Mouse (Mus musculus) T-helper 1 cell (primary cell): ENCODE measurements around the gene Ncl.

ENCODE experiments used
- in situ Hi-C: fragments of 300-600 bp; cut with MboI, MseI; formaldehyde crosslinking; loops from one replicate; pipeline ENCODE4 v1.15.1; 2025; ENCODE audit warnings: high pct_unique_total_duplicates

Ncl gene

DNA sequence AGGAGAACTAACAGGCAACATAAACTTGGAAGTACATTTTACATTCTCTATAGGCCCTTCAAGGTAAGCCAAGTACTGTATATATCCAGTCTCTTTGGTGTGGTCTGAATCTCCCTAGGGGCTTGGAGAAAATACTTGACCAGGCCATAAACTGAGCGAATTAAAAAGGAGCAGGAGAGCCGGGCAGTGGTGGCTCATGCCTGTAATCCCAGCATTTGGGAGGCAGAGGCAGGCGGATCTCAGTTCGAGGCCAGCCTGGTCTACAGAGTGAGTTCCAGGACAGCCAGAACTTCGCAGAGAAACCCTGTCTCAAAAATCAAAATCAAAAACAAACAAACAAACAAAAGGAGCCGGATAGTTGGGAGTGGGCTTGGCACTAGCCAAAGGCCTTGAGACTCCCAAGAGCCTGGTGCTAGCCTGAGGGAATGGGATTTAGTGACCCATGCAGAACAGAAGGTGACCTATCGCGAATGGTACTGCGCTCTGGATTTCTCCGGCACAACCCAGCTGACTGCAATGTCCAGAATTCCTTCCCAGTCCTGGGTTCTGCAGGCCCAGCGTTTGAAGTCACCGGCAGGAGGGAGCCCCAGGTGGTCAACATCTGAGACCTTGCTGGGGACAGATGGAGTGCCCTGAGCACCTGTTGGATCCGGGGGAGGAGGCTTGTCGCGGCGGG is 46.0 kb downstream of the Ncl start:
- in situ Hi-C loops, result no loop called here

DNA sequence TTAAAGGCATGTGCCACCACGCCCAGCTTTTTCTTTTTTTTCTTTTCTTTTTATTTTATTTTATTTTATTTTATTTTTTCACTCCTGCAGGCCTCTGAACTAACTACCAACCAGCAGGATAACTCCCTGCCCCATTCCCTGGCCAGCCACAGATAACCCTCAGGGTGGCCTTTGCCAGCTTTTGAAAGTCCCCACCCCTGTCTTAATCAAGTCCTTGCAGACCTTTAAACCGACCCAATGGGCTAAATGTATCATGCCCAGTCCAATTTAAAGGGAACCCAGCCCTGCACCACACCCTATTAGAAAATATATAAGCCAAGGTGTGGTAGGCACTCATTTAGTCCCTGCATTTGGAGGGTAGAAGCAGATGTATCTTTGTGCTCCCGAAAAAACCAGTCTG is 46.9 kb downstream of the Ncl start:
- in situ Hi-C loops, result no loop called here

- in situ Hi-C loops, result no loop called here
Measured at GRCm38 (mm10) chr1:86311467-86312005, 47.7 kb downstream of the Ncl start.

- in situ Hi-C loops, result no loop called here
Measured at GRCm38 (mm10) chr1:86310536-86311310, 48.5 kb downstream of the Ncl start.

DNA sequence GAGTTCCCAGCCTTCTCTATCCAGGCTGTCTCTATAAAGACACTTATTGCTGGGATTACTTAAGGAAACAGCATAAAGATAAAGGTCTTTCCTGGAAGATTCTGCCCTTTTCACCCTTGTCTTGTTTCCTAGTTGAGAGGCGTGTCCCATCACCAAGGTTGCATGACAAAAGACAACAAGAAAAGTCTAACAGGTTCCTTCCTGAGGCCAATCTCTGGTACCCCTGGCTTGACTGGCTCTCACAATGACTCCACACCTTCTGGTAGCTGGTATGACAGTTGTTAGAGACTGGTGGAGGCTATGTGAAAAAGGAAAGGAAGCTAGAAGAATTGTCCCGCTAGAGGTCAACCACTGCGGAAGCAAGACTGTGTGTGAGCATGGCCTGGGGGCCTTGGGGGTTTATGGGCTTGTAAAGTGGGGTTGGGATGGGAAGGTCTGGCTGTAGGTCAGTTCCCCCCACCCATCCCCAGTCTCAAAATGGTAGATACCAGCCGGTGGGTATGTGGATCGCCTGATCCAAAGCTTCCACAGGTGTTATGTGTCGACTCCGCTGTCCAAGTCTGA is 49.8 kb downstream of the Ncl start:
- in situ Hi-C loops, result no loop called here

GRCm38 (mm10) chr1:86307871-86308641 is 51.1 kb downstream of the Ncl start:
- in situ Hi-C loops, result no loop called here

DNA sequence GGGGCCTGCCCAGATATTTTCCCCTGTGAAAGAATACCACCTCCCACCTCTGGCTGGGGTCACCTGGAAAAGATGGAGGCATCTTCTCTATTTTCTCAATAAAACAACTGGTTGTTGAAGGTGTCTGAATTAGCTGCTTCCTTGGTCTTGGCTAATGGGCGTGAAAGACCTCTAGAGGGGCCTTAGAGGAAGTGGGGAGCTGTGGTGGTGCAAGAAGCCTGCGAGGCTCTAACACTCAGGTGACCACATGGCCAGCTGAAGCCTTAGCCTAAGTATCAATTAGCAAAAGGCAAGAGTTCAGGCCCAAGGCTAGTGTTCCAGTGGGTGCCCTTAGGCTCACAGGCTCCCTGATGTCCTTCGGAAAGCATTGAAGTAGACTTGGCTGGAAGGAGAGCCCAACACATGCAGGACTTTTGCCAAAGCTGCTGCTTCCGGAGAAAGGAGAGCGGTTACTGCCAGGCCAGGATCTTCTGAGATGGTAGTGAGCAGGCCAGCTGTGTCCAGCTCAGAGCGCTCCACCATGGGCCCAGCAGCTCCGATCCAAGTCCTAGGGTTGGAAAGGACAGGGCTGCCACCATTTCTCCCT is 51.9 kb downstream of the Ncl start:
- in situ Hi-C loops, result no loop called here

- in situ Hi-C loops, result no loop called here
Measured at GRCm38 (mm10) chr1:86306686-86307085, 52.5 kb downstream of the Ncl start.

DNA sequence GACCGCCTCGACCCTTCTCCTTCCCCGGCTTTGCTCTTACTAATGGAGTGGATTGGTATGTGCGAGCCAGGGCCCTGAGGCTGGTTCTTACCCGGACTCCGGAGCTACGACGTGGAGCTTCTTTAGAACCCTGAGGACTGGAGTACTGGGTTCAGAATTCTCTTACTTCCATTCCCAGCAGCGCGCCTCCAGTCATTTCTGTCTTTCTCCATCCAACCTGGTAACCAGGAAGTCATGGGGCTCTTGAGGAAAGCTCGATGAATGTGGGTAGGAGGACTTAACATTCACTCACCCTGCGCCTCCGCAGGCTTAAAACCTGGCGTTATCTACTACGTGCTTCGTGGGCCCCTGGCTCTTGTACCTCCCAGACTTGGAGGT is 55.3 kb downstream of the Ncl start:
- in situ Hi-C loops, result no loop called here

- in situ Hi-C loops, result no loop called here
Measured at GRCm38 (mm10) chr1:86303063-86303872, 55.9 kb downstream of the Ncl start.

- in situ Hi-C loops, result no loop called here
Measured at GRCm38 (mm10) chr1:86302532-86302931, 56.7 kb downstream of the Ncl start, which contains the start of gene B3gnt7. B3gnt7 (plus strand) TSS chr1:86302832.

- in situ Hi-C loops, result no loop called here
Measured at GRCm38 (mm10) chr1:86301221-86302091, 57.7 kb downstream of the Ncl start.

DNA sequence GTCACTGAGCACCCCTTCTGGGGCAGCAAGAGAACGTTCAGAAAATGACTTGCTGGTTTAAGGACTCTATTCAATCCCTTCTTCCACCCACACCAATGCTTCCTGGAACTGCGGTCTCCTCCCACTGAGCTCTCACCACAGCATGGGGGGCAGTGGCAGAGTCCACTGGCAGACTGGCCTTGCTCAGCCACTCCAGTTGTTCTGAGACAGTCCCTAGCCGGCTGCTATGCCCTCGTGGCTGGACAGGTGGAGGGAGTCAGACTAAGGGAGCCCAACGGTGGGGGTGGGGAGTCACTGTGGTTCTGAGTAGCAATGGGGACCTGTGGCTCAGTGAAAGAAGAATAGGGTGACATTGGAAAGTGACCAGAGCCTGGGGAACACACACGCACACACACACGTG is 58.5 kb downstream of the Ncl start:
- in situ Hi-C loops, result no loop called here

- in situ Hi-C loops, result no loop called here
Measured at GRCm38 (mm10) chr1:86300093-86300492, 59.1 kb downstream of the Ncl start.
